Mouse (Mus musculus): ENCODE results near the gene Gm21900. TPM values are rescaled to one million over a fixed set of nuclear protein-coding genes. Genes with fewer than 3 reads are reported as not detected.

Gene Gm21900
- polyA plus RNA-seq (2012), result not detected in 2 replicates

DNA sequence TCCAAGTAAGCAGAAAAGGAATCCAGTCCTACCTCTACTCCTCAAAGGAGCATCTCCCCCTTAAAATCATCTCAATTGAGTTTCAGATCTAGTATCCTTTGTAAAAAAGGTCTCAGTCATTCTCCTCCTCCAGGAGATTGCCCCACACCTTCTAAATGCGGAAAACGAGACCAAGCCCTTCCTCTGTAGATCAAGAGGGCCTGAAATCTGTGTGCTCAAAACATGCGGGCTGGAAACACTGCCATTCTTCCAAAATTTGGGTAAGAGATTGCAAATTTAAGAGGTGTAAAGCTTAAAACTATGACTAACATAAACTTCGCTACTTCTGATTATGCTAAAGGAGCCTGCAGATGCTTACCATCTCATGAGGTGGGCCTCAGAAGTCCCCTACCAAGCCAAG lies at the start of gene Gm21900:
Gene Gm21900, plus strand, starts transcription at position 301 of the 400 bp plus-strand sequence.

Other genes with a start within 250 kb of the Gm21900 start
- not detected in 2 replicates for gene Gm28510, start 203.6 kb upstream of the Gm21900 start, polyA plus RNA-seq (2012)
- gene Gm20737, start 80.3 kb upstream of the Gm21900 start, polyA plus RNA-seq (2012), result not detected in 2 replicates
- not detected in 2 replicates for gene Gm21775, start 62.9 kb upstream of the Gm21900 start, polyA plus RNA-seq (2012)
- gene Gm20777, start 136.1 kb downstream of the Gm21900 start, polyA plus RNA-seq (2012), result not detected in 2 replicates